Mouse (Mus musculus) ES-E14 (cell line): ENCODE measurements around the gene Dhx33.

ENCODE experiments used
- CHD2 ChIP-seq: IDR thresholded peaks from 2 replicates; pipeline ENCODE4 v1.6.1; 2014; ENCODE audit warnings: mild to moderate bottlenecking, low read depth, low read length, inconsistent platforms
- HCFC1 ChIP-seq: IDR thresholded peaks from 2 replicates; pipeline ENCODE4 v1.6.1; 2012; ENCODE audit warnings: low read length, inconsistent platforms, borderline replicate concordance; ENCODE audit not compliant: insufficient read depth
- MAFK ChIP-seq: IDR thresholded peaks from 2 replicates; pipeline ENCODE4 v1.6.1; 2014; ENCODE audit warnings: mild to moderate bottlenecking, low read depth, low read length, inconsistent platforms; ENCODE audit not compliant: insufficient read depth
- ZC3H11A ChIP-seq: IDR thresholded peaks from 2 replicates; pipeline ENCODE4 v1.6.1; 2012; ENCODE audit warnings: low read depth, mild to moderate bottlenecking, inconsistent platforms, low read length, borderline replicate concordance
- ZNF384 ChIP-seq: IDR thresholded peaks from 2 replicates; pipeline ENCODE4 v1.6.1; 2012; ENCODE audit warnings: low read depth, low read length, inconsistent platforms

DNA sequence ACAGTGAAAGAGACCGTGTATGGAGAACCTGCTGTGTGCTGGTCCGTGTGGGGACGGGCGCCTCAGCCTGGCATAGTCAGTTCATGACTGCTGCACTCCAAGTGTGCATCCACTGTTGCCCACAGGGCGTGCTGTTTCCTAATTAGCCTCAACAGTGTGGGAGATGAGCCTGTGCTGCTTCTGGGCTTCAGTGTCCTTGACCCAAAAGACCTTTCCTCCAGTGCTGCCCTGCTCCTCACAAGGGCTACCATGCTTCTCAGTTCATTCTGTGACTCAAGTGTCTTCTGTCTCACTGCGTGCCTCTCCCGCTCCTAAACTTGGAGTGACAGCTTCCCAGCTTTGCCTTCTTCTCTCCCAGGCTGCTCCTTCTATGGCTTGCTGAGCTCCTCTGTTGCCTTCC, 68.9 kb downstream of the Dhx33 start:
- no peak for TF ChIP-seq CHD2
- TF ChIP-seq HCFC1 = no peak
- TF ChIP-seq ZC3H11A = no peak
- no peak for TF ChIP-seq MAFK
- TF ChIP-seq ZNF384 = no peak
